Mouse (Mus musculus) mature B cell (primary cell): ENCODE results near the gene Rcc2.

Experiments used
- in situ Hi-C: fragments of 300-500 bp; cut with MboI; formaldehyde crosslinking; loops from 2 replicates; pipeline ENCODE4 v1.14.3; 2019

Rcc2 gene

GRCm38 (mm10) chr4:140753366-140753765 lies 53.0 kb downstream of the Rcc2 start:
- in situ Hi-C loops: no loop called here

- in situ Hi-C loops: no loop called here
Measured at GRCm38 (mm10) chr4:140755811-140756210, 55.5 kb downstream of the Rcc2 start.

GRCm38 (mm10) chr4:140761601-140762000 lies 61.3 kb downstream of the Rcc2 start:
- in situ Hi-C loops: no loop called here

GRCm38 (mm10) chr4:140763158-140763557 lies 62.8 kb downstream of the Rcc2 start:
- in situ Hi-C loops: no loop called here

GRCm38 (mm10) chr4:140765936-140766335 lies 65.6 kb downstream of the Rcc2 start:
- in situ Hi-C loops: no loop called here

- in situ Hi-C loops: no loop called here
Measured at GRCm38 (mm10) chr4:140768973-140769372, 68.6 kb downstream of the Rcc2 start.

GRCm38 (mm10) chr4:140770433-140770832 lies 70.1 kb downstream of the Rcc2 start:
- in situ Hi-C loops: no loop called here

GRCm38 (mm10) chr4:140771091-140771490 lies 70.8 kb downstream of the Rcc2 start:
- in situ Hi-C loops: no loop called here
